Mouse (Mus musculus): ENCODE measurements around the gene AI464131.

AI464131 gene

DNA sequence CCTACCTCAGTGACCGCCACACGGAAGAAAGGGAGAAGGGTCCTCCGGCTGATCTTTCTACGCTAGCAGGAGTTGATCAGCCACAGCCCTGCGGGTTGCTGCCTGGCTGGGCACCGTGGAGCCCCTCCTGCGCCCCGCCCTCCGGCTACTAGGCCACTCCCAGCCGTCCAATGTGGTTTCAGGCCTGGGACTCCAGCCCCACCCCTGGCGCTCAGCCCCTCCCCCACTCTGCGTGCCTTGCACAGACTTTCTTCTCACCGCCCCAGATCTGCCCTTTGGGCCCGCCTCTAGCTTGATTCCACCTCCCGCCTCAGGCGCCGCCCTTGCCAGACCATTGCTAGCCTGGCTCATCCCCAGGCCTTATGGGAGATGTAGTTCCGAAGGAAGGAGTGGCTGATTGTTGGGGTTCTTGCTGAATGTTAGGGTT lies at the start of gene AI464131:
Gene AI464131 (minus strand): TSS at position 91 of the 427 bp plus-strand sequence.
- DNase-seq (ENCODE audit: low spot score), result peak; percentile 95

DNA sequence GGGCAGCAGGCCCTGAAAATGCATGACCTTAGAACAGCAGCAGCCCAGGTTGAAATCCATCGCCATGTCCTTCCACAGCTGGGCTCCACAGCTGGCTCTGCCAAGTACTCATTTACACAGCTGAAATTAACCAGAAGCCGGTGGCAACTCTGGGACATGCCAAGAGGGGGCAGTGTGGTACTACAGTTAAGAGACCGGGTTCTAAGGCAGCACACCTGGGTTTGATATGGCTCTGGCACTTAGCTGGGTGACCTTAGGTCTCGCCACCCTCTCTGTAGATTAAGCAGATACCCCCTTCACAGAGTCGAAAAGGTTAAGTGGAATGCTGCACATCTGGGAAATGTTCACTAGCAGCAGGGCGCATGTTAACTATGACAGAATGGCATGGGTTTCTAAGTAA lies 49.7 kb upstream of the AI464131 start:
- DNase-seq (ENCODE audit: low spot score), result peak; percentile 28

DNA sequence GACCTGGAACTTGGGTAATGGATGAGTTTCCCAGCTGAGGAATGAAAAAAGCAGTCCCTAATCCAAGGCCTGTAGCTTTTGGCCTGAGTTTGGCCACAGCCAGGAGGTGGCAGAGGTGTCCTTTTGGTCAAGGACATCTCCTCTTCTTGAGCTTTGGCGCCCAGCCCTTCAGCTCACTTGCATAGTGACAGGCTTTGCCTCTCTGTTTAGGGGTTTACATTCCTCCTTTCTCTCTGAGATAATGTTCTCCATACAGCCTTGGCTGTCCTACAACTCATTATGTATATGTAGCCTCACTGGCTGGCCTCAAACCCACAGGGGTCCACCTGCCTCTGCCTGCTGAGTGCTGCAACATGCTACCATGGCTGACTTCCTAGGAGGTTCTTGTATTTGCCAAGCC lies 44.2 kb upstream of the AI464131 start:
- DNase-seq (ENCODE audit: low spot score), result no peak

DNA sequence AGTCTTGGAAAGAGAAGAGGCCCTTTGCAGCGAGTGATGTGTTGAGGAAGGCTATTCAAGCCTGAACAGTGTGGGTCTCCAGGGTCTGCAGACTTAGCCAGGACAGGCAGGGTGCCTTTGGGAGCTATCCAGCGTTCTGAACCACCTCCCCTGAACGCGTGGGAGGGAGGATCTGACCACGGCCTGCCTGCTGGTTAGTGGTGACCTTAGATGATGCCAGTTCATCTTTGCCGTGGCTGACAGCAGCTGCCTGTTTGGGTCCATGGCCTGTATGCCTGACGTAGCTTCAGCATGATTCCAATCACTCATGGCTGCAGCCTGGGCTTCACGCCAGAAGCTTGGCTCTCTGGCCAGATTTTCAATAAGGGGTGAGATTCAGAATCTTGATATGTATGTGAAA lies 43.1 kb upstream of the AI464131 start:
- no peak for DNase-seq (ENCODE audit: low spot score)

DNA sequence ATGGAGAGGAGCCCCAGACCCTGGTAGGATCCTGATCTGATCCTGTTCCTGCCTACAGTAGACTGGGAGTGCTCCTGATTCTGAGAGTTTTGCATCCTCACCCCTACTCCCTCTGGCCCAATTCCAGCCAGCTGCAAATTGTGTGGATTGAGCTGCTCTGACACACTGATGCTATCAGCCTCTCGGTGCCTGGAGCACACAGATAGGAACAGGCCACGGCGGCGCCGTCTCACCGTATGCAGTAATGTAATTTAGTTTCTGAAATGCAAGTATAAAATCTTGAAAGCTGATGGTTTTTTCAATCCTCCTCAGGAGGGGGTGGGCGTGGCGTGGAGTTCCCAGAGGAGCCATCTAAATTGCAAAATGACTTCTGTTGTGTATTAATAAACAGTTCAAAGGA lies 39.3 kb upstream of the AI464131 start:
- DNase-seq (ENCODE audit: low spot score), result no peak

DNA sequence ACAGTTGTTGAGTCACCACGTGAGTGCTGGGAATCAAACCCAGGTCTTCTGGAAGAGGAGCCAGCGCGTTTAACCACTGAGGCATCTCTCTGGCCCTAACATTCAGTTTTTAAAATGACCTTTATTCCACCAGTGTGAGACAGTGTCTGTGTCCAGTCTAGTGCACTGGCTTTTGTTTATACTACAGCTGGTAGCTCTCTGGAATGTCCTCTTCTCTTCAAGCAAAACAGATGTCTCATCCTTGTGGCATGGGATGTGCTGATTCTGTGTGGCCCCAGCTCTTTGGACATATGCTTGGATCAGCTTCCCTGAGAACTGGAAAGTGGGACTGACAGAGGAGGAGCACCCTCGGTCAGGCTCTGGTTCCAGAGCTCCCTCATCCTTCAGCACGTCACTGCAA lies 32.0 kb upstream of the AI464131 start:
- no peak for DNase-seq (ENCODE audit: low spot score)

DNA sequence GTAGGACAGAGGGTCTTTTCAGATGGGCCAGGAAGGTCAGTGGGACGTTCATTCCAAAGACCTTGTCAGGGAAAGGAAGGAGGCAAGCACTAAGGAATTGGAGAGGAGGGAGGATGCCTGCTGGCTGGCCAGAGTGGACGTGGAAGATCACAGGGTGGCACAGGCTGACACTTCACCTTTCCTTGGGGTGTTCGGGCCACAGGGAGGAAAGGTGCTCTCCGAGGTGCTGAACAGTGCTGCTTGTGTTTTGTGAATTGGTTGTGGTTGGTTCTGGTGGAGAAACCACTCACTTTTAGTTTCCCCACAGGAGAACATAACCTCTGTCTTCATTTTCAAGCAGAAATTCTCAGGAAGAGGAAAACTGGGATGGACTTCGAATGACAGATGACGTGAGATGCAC lies 29.5 kb upstream of the AI464131 start:
- no peak for DNase-seq (ENCODE audit: low spot score)

DNA sequence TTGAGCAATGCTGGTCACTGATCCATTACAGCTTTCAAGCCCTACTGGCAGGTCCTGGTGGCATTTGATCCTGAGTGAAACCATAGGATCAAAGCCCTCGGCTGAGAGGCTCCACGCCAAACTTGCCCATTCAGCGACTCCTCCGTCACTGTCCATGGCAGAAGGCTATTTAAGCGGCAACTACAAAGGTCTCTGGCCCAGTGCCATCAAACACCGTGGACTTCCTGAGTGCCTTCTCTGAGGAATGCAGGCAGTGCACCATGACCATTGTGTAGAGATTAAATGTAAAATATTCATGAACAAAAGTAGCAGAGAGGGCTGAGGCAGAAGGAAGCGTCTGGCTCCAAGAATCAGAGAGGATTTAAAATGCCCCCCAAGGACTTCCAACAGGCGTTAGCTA lies 25.1 kb upstream of the AI464131 start:
- no peak for DNase-seq (ENCODE audit: low spot score)

DNA sequence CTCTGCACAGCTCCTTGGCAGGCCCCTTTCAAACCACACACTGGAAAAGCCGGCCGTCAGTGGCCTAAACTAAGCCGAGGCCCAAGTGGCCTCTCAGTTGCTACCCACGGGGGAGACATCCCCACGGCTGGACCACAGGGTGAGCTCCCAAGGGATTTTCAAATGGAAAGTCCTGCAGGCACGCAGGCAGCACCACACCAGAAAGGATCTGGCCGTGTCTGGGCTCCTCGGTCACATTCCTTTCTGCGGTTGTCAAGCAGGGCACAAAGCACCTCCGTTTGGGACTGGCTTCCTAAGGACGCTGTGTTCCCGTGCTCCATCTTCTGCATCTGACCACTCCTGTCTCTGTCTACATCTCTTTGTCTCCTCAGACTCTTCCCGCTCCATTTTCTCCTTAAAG lies 24.2 kb upstream of the AI464131 start:
- no peak for DNase-seq (ENCODE audit: low spot score)

DNA sequence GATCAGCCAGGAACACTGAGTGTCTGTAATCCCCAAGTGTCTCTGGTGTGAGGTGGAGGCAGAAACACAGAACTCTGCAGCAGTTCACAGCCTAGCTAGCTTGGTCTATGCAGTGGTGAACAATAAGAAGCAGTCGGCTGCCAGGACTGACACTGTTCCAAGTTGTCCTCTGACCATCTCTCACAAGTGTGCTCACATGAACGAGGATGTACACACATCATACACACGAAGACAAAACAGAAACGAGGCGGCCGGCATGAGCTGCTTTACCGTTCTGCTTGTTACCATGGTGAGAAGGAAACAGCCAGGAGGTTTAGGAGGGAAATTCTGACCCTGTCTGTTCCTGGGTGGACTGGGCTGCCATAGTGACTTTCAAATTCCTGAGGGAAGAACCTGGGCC lies 23.7 kb upstream of the AI464131 start:
- no peak for DNase-seq (ENCODE audit: low spot score)

DNA sequence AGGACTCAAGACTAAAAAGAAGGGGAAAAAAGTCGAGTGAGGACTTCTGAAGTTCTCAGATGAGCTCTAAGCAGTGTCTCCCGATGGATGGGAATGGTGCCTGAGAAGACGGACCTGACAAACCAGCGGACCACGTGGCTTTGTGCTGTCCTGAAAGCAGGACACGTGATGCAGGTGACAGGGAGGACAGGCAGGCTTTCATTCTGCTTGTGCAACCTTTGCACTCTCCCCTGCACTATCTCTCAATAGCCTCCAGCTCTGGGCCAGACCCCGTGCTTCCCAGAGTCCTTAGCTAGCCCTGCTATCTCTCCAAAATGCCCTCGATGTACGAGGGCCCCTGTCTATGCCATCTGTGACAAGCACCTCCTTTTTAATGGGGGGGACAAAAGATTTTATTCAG lies 22.0 kb upstream of the AI464131 start:
- DNase-seq (ENCODE audit: low spot score), result no peak

DNA sequence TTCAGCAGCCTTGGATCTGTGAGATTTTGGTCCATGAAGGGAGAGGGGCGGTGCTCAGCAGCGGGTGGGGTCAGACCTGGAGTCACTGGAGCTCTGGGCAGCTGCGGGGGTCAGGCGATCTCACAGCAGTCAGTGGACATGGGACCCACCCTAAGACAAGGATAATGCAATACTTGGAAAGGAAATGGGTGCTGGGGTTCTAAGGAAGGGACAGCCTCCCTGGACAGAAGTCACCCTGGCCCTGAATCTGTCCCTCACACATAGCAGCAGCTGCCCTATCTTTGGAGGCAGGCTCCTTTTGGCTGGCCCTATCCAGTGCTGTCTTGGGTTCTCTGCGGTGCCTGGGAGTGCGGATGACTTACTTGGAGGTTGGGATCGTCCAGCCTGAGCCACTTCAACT lies 21.0 kb upstream of the AI464131 start:
- DNase-seq (ENCODE audit: low spot score), result no peak

DNA sequence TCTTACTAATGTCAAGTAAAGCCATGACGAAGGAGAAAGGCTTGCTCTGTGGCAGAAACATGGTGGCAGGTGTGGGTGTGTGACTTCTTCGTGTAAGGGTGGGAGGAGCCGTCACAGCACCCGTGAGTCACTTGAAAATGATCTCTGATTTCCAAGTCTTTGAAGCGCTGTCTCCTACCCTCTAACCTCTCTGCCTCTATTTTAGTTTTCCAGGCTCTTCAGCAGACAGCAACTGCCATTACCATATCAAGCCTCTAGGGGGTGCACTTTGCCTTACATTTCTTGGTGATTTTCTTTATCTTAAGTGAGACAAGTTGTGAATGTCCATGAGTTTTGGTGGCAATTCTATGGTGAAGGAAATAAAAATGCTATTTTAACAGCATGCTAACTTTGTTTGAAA lies 19.9 kb upstream of the AI464131 start:
- no peak for DNase-seq (ENCODE audit: low spot score)

DNA sequence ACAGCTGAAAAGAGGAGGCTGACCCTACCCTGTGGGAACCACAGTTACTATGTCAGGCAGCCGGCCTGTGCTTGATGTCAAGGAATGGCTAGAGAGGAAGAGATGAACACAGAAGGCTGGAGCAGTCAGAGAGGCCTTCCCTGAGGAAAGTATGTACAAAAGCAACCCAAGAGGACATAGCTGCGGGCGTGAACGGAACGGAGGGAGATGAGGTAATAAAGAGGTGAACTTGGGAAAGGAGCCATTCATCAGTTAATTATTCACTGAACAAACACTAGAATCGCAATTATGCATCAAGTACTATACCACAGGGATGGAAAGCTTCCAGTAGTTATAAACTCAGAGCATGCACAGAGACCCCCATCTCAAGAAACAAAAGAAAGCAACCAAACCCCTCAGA lies 19.3 kb upstream of the AI464131 start:
- DNase-seq (ENCODE audit: low spot score), result no peak

DNA sequence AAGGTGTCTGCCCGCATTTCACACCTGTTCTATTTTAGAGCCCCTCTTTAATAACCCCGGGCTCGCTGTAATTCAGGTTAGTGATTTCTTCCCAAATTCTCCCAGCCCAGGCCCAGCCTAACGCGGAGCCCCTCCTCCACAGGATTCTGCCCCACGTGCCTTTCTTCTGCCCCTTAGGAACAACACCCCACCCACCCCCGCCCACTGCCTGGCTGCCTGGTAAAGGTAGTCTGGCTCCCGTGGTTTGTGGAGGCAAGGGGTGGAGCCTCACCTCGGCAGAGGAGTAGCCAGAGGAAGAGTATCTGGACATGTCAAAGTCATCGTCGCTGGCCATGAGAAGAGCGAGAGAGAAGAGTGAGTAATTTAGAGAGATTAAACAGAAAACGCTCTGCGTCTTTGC lies 17.8 kb upstream of the AI464131 start:
- no peak for DNase-seq (ENCODE audit: low spot score)

DNA sequence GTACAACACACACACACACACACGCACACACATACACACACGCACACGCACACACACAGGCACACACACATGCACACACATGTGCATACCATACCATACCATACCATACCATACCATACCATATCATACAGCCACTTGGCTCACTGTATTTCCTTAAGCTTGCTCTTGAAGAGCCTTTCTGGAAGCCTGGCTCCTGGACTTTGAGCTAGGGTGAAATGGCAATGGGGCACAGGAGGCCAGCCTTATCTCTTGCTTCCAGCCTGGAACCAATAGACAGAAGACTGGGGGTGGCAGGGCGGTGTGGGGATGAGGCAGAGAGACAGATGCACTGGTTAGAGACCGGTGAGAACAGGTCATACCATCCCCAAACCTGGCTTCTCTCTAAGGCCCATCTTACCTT lies 16.3 kb upstream of the AI464131 start:
- DNase-seq (ENCODE audit: low spot score), result no peak

DNA sequence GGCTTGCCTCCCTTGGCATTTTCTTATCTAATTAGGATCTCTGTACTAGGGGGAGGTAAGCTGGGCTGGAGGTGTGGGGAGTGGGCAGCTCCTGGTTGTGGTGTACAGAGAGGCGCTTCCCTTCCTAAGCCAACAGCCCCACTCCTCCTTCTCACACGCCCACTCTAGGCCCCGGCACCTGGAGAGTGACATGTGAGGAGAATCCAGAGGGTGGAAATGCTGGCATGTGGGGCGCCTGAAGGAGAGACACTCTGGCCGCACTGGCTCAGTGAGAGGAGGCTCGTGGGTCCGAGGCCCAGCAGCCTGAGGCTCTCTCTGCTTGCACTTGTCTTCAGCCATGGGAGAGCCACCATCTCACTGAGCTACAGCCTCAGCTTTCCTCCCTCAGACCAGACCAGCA lies 15.5 kb upstream of the AI464131 start:
- no peak for DNase-seq (ENCODE audit: low spot score)

DNA sequence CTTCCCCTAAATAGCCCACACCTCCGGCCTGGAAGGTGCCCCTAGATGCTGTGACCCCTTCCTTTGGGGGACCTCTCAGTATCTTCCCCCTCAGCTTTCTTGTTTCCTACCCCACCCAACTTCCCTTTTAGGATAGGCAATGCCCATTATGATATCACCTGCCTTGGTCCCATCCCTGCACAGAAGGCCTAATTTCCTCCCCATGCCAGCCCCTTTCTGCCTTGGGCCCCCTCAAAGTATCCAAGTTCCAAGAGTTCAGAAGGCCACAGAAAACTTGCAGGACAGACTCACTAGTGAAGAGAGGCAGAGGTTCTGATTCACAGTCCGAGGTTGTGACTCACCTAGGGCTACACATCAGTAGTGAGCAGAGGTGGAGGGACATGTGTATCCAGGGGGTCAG lies 14.4 kb upstream of the AI464131 start, which contains the start of gene 1110017D15Rik:
Gene 1110017D15Rik (minus strand): TSS at position 101 of the 400 bp plus-strand sequence.
- no peak for DNase-seq (ENCODE audit: low spot score)

DNA sequence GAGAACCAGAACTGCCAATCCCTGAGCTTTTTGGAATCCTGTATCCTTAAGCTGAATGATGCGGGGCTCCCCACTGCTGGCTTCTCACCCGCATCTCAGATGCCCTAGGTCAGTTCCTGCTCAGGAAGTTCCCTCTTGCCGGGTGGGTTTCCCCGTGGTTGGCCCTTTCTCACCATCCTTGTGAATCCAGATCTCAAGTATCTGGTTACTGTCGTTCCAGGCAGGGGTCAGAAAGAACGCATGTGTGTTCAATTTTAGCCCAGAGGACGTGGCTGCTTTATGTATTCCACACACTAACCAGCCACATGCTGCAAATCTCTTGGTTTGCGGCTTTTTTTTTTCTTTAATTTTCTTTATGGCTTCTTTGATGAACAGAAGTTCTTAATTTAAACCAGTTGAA lies 10.8 kb upstream of the AI464131 start:
- DNase-seq (ENCODE audit: low spot score), result no peak

DNA sequence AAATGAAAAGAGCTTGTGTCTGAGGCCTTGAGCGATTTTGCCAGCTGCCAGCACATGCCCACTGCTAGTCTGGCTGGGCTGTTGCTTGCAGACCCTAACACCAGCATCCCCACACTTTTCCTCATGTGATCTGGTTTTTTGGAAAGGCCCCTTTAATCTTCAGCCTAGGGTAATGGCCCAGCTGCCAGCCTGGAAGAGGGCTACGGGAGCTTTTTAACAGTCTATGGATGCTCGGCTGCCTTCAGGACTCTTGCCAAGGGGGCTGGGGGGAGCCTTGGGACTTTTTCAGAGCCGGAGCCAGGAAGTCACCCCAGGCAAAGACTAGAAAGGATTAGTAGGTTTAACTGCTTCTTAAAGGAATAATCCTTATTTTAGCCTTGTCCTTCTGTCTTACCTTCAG lies 10.4 kb upstream of the AI464131 start:
- DNase-seq (ENCODE audit: low spot score), result no peak

DNA sequence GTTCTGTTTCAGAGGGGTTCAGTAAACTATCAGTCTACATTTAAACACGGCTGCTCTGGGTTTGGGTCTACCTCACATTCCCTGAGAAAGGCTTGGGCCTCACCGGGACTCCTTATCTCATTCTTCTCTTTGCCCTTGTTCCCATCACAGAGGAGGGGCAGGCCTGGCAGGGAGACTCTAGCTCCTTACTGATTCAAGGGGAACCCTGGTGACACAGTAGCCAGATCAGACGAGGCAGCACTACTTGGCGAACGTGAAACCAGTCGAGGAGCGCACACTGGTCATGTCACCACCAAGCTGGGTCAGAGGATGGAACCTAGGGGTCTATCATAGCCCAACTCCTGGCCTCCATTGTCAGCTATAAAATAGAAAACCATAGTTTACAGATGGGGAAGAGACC lies 5.1 kb upstream of the AI464131 start:
- DNase-seq (ENCODE audit: low spot score), result no peak

DNA sequence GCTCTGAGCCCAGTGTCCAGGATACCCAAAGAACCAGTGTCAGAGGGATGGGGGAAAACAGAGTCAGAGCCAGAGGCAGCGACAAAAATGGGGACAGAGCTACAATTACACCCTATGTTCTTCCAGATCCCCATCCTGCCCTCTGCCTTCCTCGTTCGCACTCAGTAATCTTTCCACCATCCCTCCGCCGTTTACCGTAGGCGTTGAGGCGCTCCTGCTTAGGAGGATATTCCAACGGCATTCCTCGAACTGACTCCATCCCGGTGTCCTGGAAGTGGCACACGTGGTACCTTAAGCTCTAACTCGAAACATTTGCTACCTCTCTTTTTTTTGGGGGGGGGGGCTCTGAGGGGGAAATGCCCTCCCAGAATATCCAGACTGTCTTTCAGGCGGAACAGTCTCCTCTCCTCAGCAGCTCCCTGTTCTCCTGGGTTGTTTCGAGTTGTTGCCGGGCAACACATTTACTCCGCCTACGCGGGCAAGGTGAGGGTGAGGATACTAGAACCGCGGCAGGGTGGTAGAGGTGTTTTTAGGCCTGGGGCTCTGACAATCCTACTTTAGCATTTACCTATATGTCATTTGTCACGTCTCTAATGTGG lies 4.5 kb upstream of the AI464131 start:
- no peak for DNase-seq (ENCODE audit: low spot score)

DNA sequence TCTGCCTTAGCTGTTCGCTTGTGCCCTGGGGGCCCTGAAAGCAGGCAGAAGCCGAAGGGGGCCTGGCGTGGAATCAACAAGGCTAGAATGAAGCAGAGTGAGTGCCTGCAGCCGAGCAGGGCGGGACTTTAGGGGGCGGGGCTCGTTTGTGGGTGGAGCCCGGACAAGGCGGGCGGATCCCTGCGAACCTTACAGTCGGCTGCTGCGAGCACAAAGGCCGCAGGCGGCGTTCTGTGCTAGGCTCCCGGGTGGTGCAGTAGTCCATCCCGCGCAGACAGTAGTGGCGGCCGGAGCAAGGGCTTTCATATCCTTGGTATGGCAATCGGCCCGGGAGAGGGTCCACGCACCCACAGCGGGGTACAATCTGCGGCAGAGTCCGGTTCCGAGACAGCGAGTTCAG lies 4.0 kb upstream of the AI464131 start:
- peak; percentile 44 for DNase-seq (ENCODE audit: low spot score)

DNA sequence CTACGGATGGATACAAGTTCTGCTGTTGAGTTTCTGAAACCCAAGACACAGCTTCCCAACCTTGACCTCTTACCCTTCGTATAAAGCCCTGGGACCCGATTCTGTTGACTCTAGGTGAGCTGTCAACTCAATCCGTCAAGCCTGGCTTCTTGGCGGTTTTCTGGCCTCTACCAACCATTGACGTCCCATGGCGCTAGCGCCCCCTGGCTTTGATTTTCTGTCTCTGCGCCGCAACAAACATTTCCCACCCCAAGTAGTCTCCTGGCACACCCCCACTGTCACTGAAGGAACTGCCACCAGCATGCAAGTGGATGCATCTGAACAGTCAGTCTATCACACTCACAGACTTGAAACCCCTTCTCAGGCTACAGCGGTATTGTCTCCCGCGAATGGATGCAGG lies 3.3 kb upstream of the AI464131 start:
- no peak for DNase-seq (ENCODE audit: low spot score)

DNA sequence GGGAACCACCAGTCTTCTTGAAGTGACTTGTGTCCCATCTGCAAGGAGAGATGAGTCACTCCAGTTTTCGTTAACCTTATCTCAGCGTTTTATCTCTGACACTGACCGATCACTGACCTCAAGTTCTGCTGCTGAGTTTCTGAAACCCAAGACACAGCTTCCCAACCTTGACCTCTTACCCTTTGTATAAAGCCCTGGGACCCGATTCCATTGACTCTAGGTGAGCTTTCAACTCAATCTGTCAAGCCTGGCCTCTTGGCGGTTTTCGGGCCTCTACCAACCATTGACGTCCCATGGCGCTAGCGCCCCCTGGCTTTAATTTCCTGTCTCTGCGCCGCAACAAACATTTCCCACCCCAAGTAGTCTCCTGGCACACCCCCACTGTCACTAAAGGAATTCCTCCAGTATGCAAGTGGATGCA lies 2.3 kb upstream of the AI464131 start:
- DNase-seq (ENCODE audit: low spot score), result no peak

Measured in urinary bladder, postnatal 10 days (tissue).